ENCODE assay signal across 8 mouse cellular contexts in genomic region chr3:101603194-101603593, GRCm38 (mm10). TPM values are rescaled to one million over a fixed set of nuclear protein-coding genes. Genes with fewer than 3 reads are reported as not detected.
A peak's percentile ranks its signal among the peaks of the same experiment; 100 is the strongest.
DNase-seq lines count a peak whose midpoint lies in the region; ATAC-seq and TF ChIP-seq lines count a peak whose summit lies in the region.

No protein-coding gene starts in this region.

- TF ChIP-seq RAD21 in CH12.LX (IDR thresholded peaks at IDR 0.05; ENCODE audit: low read depth, low read length) = no peak

- no peak for TF ChIP-seq EP300 in CH12.LX (IDR thresholded peaks at IDR 0.05; ENCODE audit: low read length)

- H3K9me3 ChIP-seq in CH12.LX (replicated peaks; ENCODE audit: low read length) = no peaks in the 10 kb centered on the region
- no peaks in the 10 kb centered on the region for H3K9me3 ChIP-seq in forebrain, embryonic 16.5 days (ENCODE audit: control insufficient read depth, low read length)
- H3K9me3 ChIP-seq in liver, embryonic 13.5 days (replicated peaks) = no peaks in the 10 kb centered on the region

- no peak for ATAC-seq in forebrain, embryonic 16.5 days
- no peak for ATAC-seq in liver, embryonic 13.5 days (ENCODE audit: low read depth)

- 27% methylated on average over 7 of the region's 7 CpGs for WGBS in forebrain, embryonic 16.5 days
- WGBS in liver, embryonic 13.5 days (ENCODE audit: insufficient replicate concordance) = 43% methylated on average over 7 of the region's 7 CpGs

- TF ChIP-seq CTCF in CH12.LX (conservative IDR thresholded peaks at IDR 0.05 in 1 of 2, IDR thresholded peaks at IDR 0.05 in 1 of 2; ENCODE audit: low read depth in 2 of 2, low read length in 2 of 2) = no peak

- DNase-seq in embryo, embryonic 9.5 days (ENCODE audit: extremely low spot score) = peak; percentile 40
- no peak for DNase-seq in embryo, embryonic 10 days (ENCODE audit: low spot score)
- DNase-seq in CH12.LX (ENCODE audit: extremely low read depth) = no peak
- peak; percentile 1 for DNase-seq in liver, embryonic 13.5 days
- no peak for DNase-seq in right cerebral cortex, postnatal 36 days (ENCODE audit: low spot score in 2 of 2)
- no peak for DNase-seq in urinary bladder, adult 2 months (ENCODE audit: low spot score)
- DNase-seq in ovary, adult 18-20 months (ENCODE audit: low spot score) = no peak

- H3K4me1 ChIP-seq in CH12.LX (ENCODE audit: control insufficient read depth in 1 of 2, insufficient read depth in 2 of 2) = peaks cover 21 to 58% of the 10 kb centered on the region in 2 experiments
- peaks cover 57% of the 10 kb centered on the region for H3K4me1 ChIP-seq in forebrain, embryonic 16.5 days (replicated peaks; ENCODE audit: control insufficient read depth, insufficient read depth, low read length)
- peaks cover 69% of the 10 kb centered on the region for H3K4me1 ChIP-seq in liver, embryonic 13.5 days (replicated peaks)

- peak overlapping the region; percentile 68 to 77 (median 72) for H3K4me3 ChIP-seq in CH12.LX (replicated peaks in 1 of 3; ENCODE audit: low read depth in 2 of 3, low read length in 2 of 3, poor library complexity in 1 of 3)
- peak overlapping the region; percentile 88 for H3K4me3 ChIP-seq in forebrain, embryonic 16.5 days (replicated peaks; ENCODE audit: low read length)
- H3K4me3 ChIP-seq in liver, embryonic 13.5 days (replicated peaks) = peak overlapping the region; percentile 95

- H3K4me2 ChIP-seq in CH12.LX (ENCODE audit: insufficient read depth, low read depth, poor library complexity, severe bottlenecking) = peak overlapping the region; percentile 82
- peak overlapping the region; percentile 61 for H3K4me2 ChIP-seq in forebrain, embryonic 16.5 days (ENCODE audit: low read length)
- peak overlapping the region; percentile 99 for H3K4me2 ChIP-seq in liver, embryonic 13.5 days

- H3K79me2 ChIP-seq in CH12.LX (replicated peaks; ENCODE audit: control insufficient read depth, extremely low read depth, insufficient read depth, poor library complexity, severe bottlenecking) = peaks cover 52% of the 10 kb centered on the region

- no peaks in the 10 kb centered on the region for H3K36me3 ChIP-seq in CH12.LX (replicated peaks in 1 of 2; ENCODE audit: control insufficient read depth in 1 of 2, insufficient read depth in 1 of 2, low read length in 1 of 2)
- no peaks in the 10 kb centered on the region for H3K36me3 ChIP-seq in forebrain, embryonic 16.5 days (ENCODE audit: control insufficient read depth, insufficient read depth)
- no peaks in the 10 kb centered on the region for H3K36me3 ChIP-seq in liver, embryonic 13.5 days

- no peaks in the 10 kb centered on the region for H3K27me3 ChIP-seq in CH12.LX (replicated peaks)
- H3K27me3 ChIP-seq in forebrain, embryonic 16.5 days (replicated peaks; ENCODE audit: control insufficient read depth, insufficient read depth, low read length) = no peaks in the 10 kb centered on the region
- peaks cover 21% of the 10 kb centered on the region for H3K27me3 ChIP-seq in liver, embryonic 13.5 days

- no peak overlapping the region for H3K27ac ChIP-seq in CH12.LX (ENCODE audit: insufficient read depth, low read depth)
- H3K27ac ChIP-seq in forebrain, embryonic 16.5 days (ENCODE audit: low read length) = no peak overlapping the region
- peak overlapping the region; percentile 96 for H3K27ac ChIP-seq in liver, embryonic 13.5 days

- in situ Hi-C loops in CH12.LX (cut with MboI; ENCODE audit: low pct_ligation_motif_present, low pct_unique_long_range_greater_than_20kb, low sequenced_read_pairs) = no loop called here

- peak overlapping the region; percentile 88 for H3K9ac ChIP-seq in CH12.LX (ENCODE audit: insufficient read depth, low read depth)
- H3K9ac ChIP-seq in forebrain, embryonic 16.5 days (replicated peaks; ENCODE audit: low read depth, low read length) = peak overlapping the region; percentile 95
- peak overlapping the region; percentile 96 for H3K9ac ChIP-seq in liver, embryonic 13.5 days

- no peak for TF ChIP-seq POLR2A in CH12.LX (IDR thresholded peaks at IDR 0.05; ENCODE audit: low read depth, low read length)

- dilution Hi-C loops in CH12.LX (cut with MboI; ENCODE audit: extremely low pct_ligation_motif_present, extremely low pct_unique_long_range_greater_than_20kb, low sequenced_read_pairs) = no loop called here

TF ChIP-seq in CH12.LX, 34 proteins besides CTCF, POLR2A, EP300 and RAD21:
- TF ChIP-seq ZC3H11A (IDR thresholded peaks at IDR 0.05; ENCODE audit: low read depth, low read length) (no peak), TCF12 (IDR thresholded peaks at IDR 0.05; ENCODE audit: low read depth, low read length) (no peak), RCOR1 (conservative IDR thresholded peaks at IDR 0.05; ENCODE audit: low read depth, low read length) (no peak), NRF1 (IDR thresholded peaks at IDR 0.05; ENCODE audit: low read depth, low read length) (no peak), MXI1 (IDR thresholded peaks at IDR 0.05; ENCODE audit: low read depth, low read length) (no peak), CHD1 (IDR thresholded peaks at IDR 0.05; ENCODE audit: low read depth, low read length) (peak; percentile 24; the same call in 1 of the 2 replicates), KAT2A (IDR thresholded peaks at IDR 0.05; ENCODE audit: insufficient replicate concordance, low read length) (no peak)

RNA-seq across cellular contexts. Expression of gene Atp1a1, which starts 1.3 kb away (rescaled TPM):
- total RNA-seq in CH12.LX (2012; rRNA removed) (219 and 243 TPM in 2 replicates), CH12.LX (2014; rRNA removed) (206 and 215 TPM in 2 replicates)
- polyA plus RNA-seq in CH12.LX (2012; ENCODE audit: insufficient read length, low read depth) = 263 and 337 TPM in 2 replicates
- polyA plus RNA-seq in forebrain, embryonic 16.5 days (2015; fragmentation: Nextera tagmentation; extraction: Ambion mirVana) = 42.7 and 49.2 TPM in 2 replicates
- 40.1 and 46.8 TPM in 2 replicates for polyA plus RNA-seq in liver, embryonic 13.5 days (2015; fragmentation: Nextera tagmentation; extraction: Ambion mirVana)
- 253 and 274 TPM in 2 replicates for polyA plus RNA-seq in urinary bladder, adult 2 months (2012; rRNA removed)

Comparison
In these comparisons a context has a peak if more than half of its experiments do, and no peak if none do; other contexts are left out.
1. DNase-seq: peak in embryo, embryonic 9.5 days (single experiment) and liver, embryonic 13.5 days (single experiment); none in embryo, embryonic 10 days (single experiment), CH12.LX (single experiment), right cerebral cortex, postnatal 36 days (0 of 2), urinary bladder, adult 2 months (single experiment) and ovary, adult 18-20 months (single experiment).
2. Peak in every context shown above with its lines, with median percentiles within 50 percentile points of each other: H3K4me2 ChIP-seq, H3K4me3 ChIP-seq and H3K9ac ChIP-seq.